Mouse (Mus musculus) bone marrow, adult 2 months (tissue): ENCODE data around the gene Crocc2.

Experiments
- CTCF ChIP-seq: fragments of 200-500 bp; IDR thresholded peaks from 2 replicates; pipeline ENCODE4 v1.5.1; 2011; ENCODE audit warnings: low read length, control low read depth; ENCODE audit not compliant: control insufficient read depth, insufficient read depth
- POLR2A ChIP-seq: fragments of 200-500 bp; IDR thresholded peaks from 2 replicates; pipeline ENCODE4 v1.6.1; 2011; ENCODE audit warnings: low read depth, mild to moderate bottlenecking, control low read depth, low read length, borderline replicate concordance; ENCODE audit not compliant: control insufficient read depth

GRCm38 (mm10) chr1:93174399-93174798 lies 5.9 kb downstream of the Crocc2 start:
- peak; percentile 96 for TF ChIP-seq CTCF
- no peak for TF ChIP-seq POLR2A
